16 mouse cellular contexts compared by ENCODE assay signal in the genomic region with DNA sequence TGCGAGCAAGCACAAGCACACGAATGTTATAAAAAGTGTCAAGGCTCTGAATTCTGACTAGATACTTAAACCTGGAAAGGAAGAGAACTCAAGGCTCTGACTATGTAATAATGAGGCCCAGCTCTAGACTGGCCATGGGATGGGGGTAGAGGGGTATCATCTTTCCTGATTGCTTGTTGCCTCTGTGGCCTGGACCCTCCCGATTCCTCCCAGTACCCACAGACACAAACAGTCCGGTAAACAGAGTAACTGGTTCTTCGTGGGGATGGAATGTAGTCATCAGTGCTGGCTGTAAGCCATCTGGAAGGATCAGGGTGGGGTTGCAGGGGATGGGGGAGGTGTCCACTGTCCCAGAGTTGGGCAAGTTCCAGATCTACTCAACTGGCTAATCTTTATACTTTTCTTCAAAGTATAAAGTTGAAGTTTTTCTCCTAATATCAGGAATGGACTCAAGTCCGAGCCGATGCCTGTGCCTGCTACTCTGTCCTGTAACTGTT. TPM values are rescaled to one million over a fixed set of nuclear protein-coding genes. Genes with fewer than 3 reads are reported as not detected.
A peak's percentile ranks its signal among the peaks of the same experiment; 100 is the strongest.
DNase-seq lines count a peak whose midpoint lies in the region; ATAC-seq and TF ChIP-seq lines count a peak whose summit lies in the region.
"Had no signal": no experiment of that assay in that cellular context is flagged by ENCODE, and none has a peak within 500 bp of the region (broad histone marks: within the 10 kb centered on the region; RNA-seq: fewer than 3 reads in every experiment).

No protein-coding gene starts in this region.

- no peak overlapping the region for H3K4me2 ChIP-seq in intestine, embryonic 14.5 days (ENCODE audit: low read length)
- H3K4me2 ChIP-seq in intestine, postnatal 0 days (replicated peaks; ENCODE audit: low read depth): no peak overlapping the region
- no peak overlapping the region for H3K4me2 ChIP-seq in embryonic facial prominence, embryonic 12.5 days (replicated peaks)
- no peak overlapping the region for H3K4me2 ChIP-seq in kidney, embryonic 14.5 days (replicated peaks; ENCODE audit: low read depth, low read length)
- H3K4me2 ChIP-seq: forebrain, embryonic 13.5 days; midbrain, embryonic 12.5 days had no signal

- H3K4me1 ChIP-seq in intestine, embryonic 14.5 days (replicated peaks; ENCODE audit: control insufficient read depth, insufficient read depth, low read length): peaks cover 17% of the 10 kb centered on the region
- H3K4me1 ChIP-seq in intestine, postnatal 0 days (replicated peaks; ENCODE audit: control insufficient read depth, insufficient read depth, low read length): no peaks in the 10 kb centered on the region
- H3K4me1 ChIP-seq in embryonic facial prominence, embryonic 12.5 days: peaks cover 34% of the 10 kb centered on the region; the same call in 1 of the 2 replicates
- H3K4me1 ChIP-seq in kidney, embryonic 14.5 days (ENCODE audit: control insufficient read depth, insufficient read depth, low read length): peaks cover 16% of the 10 kb centered on the region
- H3K4me1 ChIP-seq: forebrain, embryonic 13.5 days; midbrain, embryonic 12.5 days had no signal

- intact Hi-C loops in heart, postnatal 25 days (cut with DNase I): no loop called here

- no peak overlapping the region for H3K9ac ChIP-seq in intestine, embryonic 14.5 days (ENCODE audit: low read length)
- H3K9ac ChIP-seq in intestine, postnatal 0 days (ENCODE audit: low read depth, low read length): no peak overlapping the region
- H3K9ac ChIP-seq in embryonic facial prominence, embryonic 12.5 days: no peak overlapping the region
- no peak overlapping the region for H3K9ac ChIP-seq in kidney, embryonic 14.5 days (ENCODE audit: low read depth, low read length)
- H3K9ac ChIP-seq: forebrain, embryonic 13.5 days; liver, embryonic 14.5 days; midbrain, embryonic 12.5 days had no signal

- no peak for DNase-seq in intestine, embryonic 14.5 days (ENCODE audit: low spot score)
- DNase-seq in lung, postnatal 10 days: peak; percentile 31
- DNase-seq in cerebellum, postnatal 4 days (ENCODE audit: low spot score in 2 of 2): no peak
- DNase-seq in right cerebral cortex, postnatal 25 days: no peak
- DNase-seq in heart, postnatal 25 days (ENCODE audit: low spot score): no peak
- DNase-seq: adrenal gland, adult 8-10 months; embryo, embryonic 11 days; retina, postnatal 1 day; thymus, postnatal 36 days had no signal

- no peak for ATAC-seq in intestine, embryonic 14.5 days (replicated peaks; ENCODE audit: low FRiP score, low TSS enrichment, low read depth)
- ATAC-seq in intestine, postnatal 0 days: no peak
- ATAC-seq in embryonic facial prominence, embryonic 12.5 days (ENCODE audit: insufficient number of reproducible peaks, insufficient read depth, low FRiP score, low TSS enrichment): 0 out of 2 replicates have a peak, but pooled peaks have one; percentile 54
- no peak for ATAC-seq in kidney, embryonic 14.5 days (ENCODE audit: low FRiP score, low TSS enrichment)
- ATAC-seq: forebrain, embryonic 13.5 days; inflammation-experienced regulatory T-cells, adult 6 months had no signal

- TF ChIP-seq CTCF in intestine, postnatal 0 days (IDR thresholded peaks at IDR 0.05; ENCODE audit: low read depth): no peak

- H3K27ac ChIP-seq in intestine, embryonic 14.5 days (ENCODE audit: low read depth): peak overlapping the region; percentile 24
- no peak overlapping the region for H3K27ac ChIP-seq in intestine, postnatal 0 days (ENCODE audit: low read depth, low read length)
- H3K27ac ChIP-seq in embryonic facial prominence, embryonic 12.5 days: 0 out of 2 replicates have a peak overlapping the region, but pooled peaks have one; percentile 31
- H3K27ac ChIP-seq in kidney, embryonic 14.5 days (ENCODE audit: low read depth, low read length): peak overlapping the region; percentile 24; the same call in 1 of the 2 replicates
- H3K27ac ChIP-seq: forebrain, embryonic 13.5 days; liver, embryonic 14.5 days; midbrain, embryonic 12.5 days had no signal

- H3K9me3 ChIP-seq in intestine, embryonic 14.5 days (ENCODE audit: control insufficient read depth, low read length): no peaks in the 10 kb centered on the region
- no peaks in the 10 kb centered on the region for H3K9me3 ChIP-seq in intestine, postnatal 0 days (ENCODE audit: control insufficient read depth)
- no peaks in the 10 kb centered on the region for H3K9me3 ChIP-seq in embryonic facial prominence, embryonic 12.5 days
- no peaks in the 10 kb centered on the region for H3K9me3 ChIP-seq in kidney, embryonic 14.5 days (ENCODE audit: control insufficient read depth, low read length)
- H3K9me3 ChIP-seq: forebrain, embryonic 13.5 days; midbrain, embryonic 12.5 days had no signal

- H3K4me3 ChIP-seq in intestine, embryonic 14.5 days (ENCODE audit: low read depth, low read length): no peak overlapping the region
- no peak overlapping the region for H3K4me3 ChIP-seq in intestine, postnatal 0 days (ENCODE audit: low read depth, low read length)
- no peak overlapping the region for H3K4me3 ChIP-seq in embryonic facial prominence, embryonic 12.5 days
- no peak overlapping the region for H3K4me3 ChIP-seq in kidney, embryonic 14.5 days (ENCODE audit: low read length)
- H3K4me3 ChIP-seq: forebrain, embryonic 13.5 days; midbrain, embryonic 12.5 days had no signal

- H3K27me3 ChIP-seq in intestine, embryonic 14.5 days (replicated peaks; ENCODE audit: control insufficient read depth, insufficient read depth, low read length): no peaks in the 10 kb centered on the region
- no peaks in the 10 kb centered on the region for H3K27me3 ChIP-seq in intestine, postnatal 0 days (replicated peaks; ENCODE audit: control insufficient read depth, insufficient read depth, low read length)
- no peaks in the 10 kb centered on the region for H3K27me3 ChIP-seq in embryonic facial prominence, embryonic 12.5 days
- no peaks in the 10 kb centered on the region for H3K27me3 ChIP-seq in kidney, embryonic 14.5 days (ENCODE audit: control insufficient read depth, insufficient read depth, low read length)
- H3K27me3 ChIP-seq: forebrain, embryonic 13.5 days; midbrain, embryonic 12.5 days had no signal

- H3K36me3 ChIP-seq in intestine, embryonic 14.5 days (ENCODE audit: control insufficient read depth, insufficient read depth, low read length): no peaks in the 10 kb centered on the region
- H3K36me3 ChIP-seq in intestine, postnatal 0 days (ENCODE audit: control insufficient read depth, insufficient read depth): peaks cover 20% of the 10 kb centered on the region
- H3K36me3 ChIP-seq in embryonic facial prominence, embryonic 12.5 days: no peaks in the 10 kb centered on the region
- H3K36me3 ChIP-seq in kidney, embryonic 14.5 days (ENCODE audit: control insufficient read depth, insufficient read depth, low read length): no peaks in the 10 kb centered on the region

- WGBS in intestine, embryonic 14.5 days: 46% methylated on average over 7 of the region's 7 CpGs
- 58% methylated on average over 7 of the region's 7 CpGs for WGBS in intestine, postnatal 0 days
- WGBS in embryonic facial prominence, embryonic 12.5 days: 58% methylated on average over 7 of the region's 7 CpGs
- WGBS in kidney, embryonic 14.5 days: 48% methylated on average over 7 of the region's 7 CpGs

RNA-seq across cellular contexts. Expression of gene Faap20, which starts 17.5 kb away (rescaled TPM):
- 74.6 and 81.2 TPM in 2 replicates for polyA plus RNA-seq in intestine, embryonic 14.5 days (2014; fragmentation: Nextera tagmentation; extraction: Ambion mirVana)
- polyA plus RNA-seq in intestine, postnatal 0 days (2015; fragmentation: Nextera tagmentation; extraction: Ambion mirVana): 54.6 and 57.8 TPM in 2 replicates
- 85.1 and 87.4 TPM in 2 replicates for polyA plus RNA-seq in embryonic facial prominence, embryonic 12.5 days (2016; fragmentation: Nextera tagmentation; extraction: Ambion mirVana)
- polyA plus RNA-seq in kidney, embryonic 14.5 days (2014; fragmentation: Nextera tagmentation; extraction: Ambion mirVana): 63.4 and 73.8 TPM in 2 replicates
- 10 to 100 TPM; 13.5 to 15.5 TPM for total RNA-seq in heart, postnatal 25 days (2021)

RNA-seq across cellular contexts. Expression of gene Ski, which starts 44.7 kb away (rescaled TPM):
- 24.4 and 25.3 TPM in 2 replicates for polyA plus RNA-seq in intestine, embryonic 14.5 days (2014; fragmentation: Nextera tagmentation; extraction: Ambion mirVana)
- polyA plus RNA-seq in intestine, postnatal 0 days (2015; fragmentation: Nextera tagmentation; extraction: Ambion mirVana): 13.3 and 14.0 TPM in 2 replicates
- polyA plus RNA-seq in embryonic facial prominence, embryonic 12.5 days (2016; fragmentation: Nextera tagmentation; extraction: Ambion mirVana): 16.8 and 17.7 TPM in 2 replicates
- 24.0 and 24.5 TPM in 2 replicates for polyA plus RNA-seq in kidney, embryonic 14.5 days (2014; fragmentation: Nextera tagmentation; extraction: Ambion mirVana)
- 10 to 100 TPM; 55.0 to 63.9 TPM for total RNA-seq in heart, postnatal 25 days (2021)
